ENCODE assay signal across 8 mouse cellular contexts in genomic region chr11:57548618-57549550, GRCm38 (mm10). TPM values are rescaled to one million over a fixed set of nuclear protein-coding genes. Genes with fewer than 3 reads are reported as not detected.
DNase-seq lines count a peak whose midpoint lies in the region; ATAC-seq lines count a peak whose summit lies in the region.

No protein-coding gene starts in this region.

- peak overlapping the region; percentile 28; the same call in 1 of the 2 replicates for H3K4me2 ChIP-seq in hindbrain, embryonic 14.5 days (replicated peaks)

- H3K27me3 ChIP-seq in hindbrain, embryonic 14.5 days (ENCODE audit: control insufficient read depth, insufficient read depth, low read length): no peaks in the 10 kb centered on the region

- H3K9me3 ChIP-seq in hindbrain, embryonic 14.5 days (ENCODE audit: control insufficient read depth, low read length): no peaks in the 10 kb centered on the region

- WGBS in hindbrain, embryonic 14.5 days: 18% methylated on average over 18 of the region's 18 CpGs

- no peaks in the 10 kb centered on the region for H3K36me3 ChIP-seq in hindbrain, embryonic 14.5 days (replicated peaks; ENCODE audit: control insufficient read depth, insufficient read depth)

- peak overlapping the region; percentile 20; the same call in 1 of the 2 replicates for H3K27ac ChIP-seq in hindbrain, embryonic 14.5 days

- no peak overlapping the region for H3K4me3 ChIP-seq in hindbrain, embryonic 14.5 days (replicated peaks; ENCODE audit: low read length)

- DNase-seq in Muller cell, postnatal 12 days (ENCODE audit: inconsistent ontology term): peak; percentile 82
- DNase-seq in cerebellum, postnatal 14 days: peak; percentile 87 to 91
- DNase-seq in frontal cortex, postnatal 25 days (ENCODE audit: low spot score in 2 of 2): peak; percentile 80 to 90
- peak; percentile 98 for DNase-seq in hindbrain, embryonic 14.5 days (ENCODE audit: low spot score)
- peak; percentile 84 to 97 for DNase-seq in layer of hippocampus, postnatal 25 days (ENCODE audit: extremely low spot score in 1 of 2, low spot score in 1 of 2)
- peak; percentile 70 for DNase-seq in lung, postnatal 25 days (ENCODE audit: low spot score)
- peak; percentile 95 for DNase-seq in retina, postnatal 1 day
- DNase-seq in thymus, postnatal 4 days: peak; percentile 89

- peak; percentile 76 for ATAC-seq in hindbrain, embryonic 14.5 days (ENCODE audit: low FRiP score)

- peaks cover 17% of the 10 kb centered on the region; the same call in 1 of the 2 replicates for H3K4me1 ChIP-seq in hindbrain, embryonic 14.5 days (replicated peaks; ENCODE audit: control insufficient read depth, insufficient read depth, low read length)

- H3K9ac ChIP-seq in hindbrain, embryonic 14.5 days: no peak overlapping the region

RNA-seq across cellular contexts. Expression of gene Mfap3, which starts 30.4 kb away (rescaled TPM):
- polyA plus RNA-seq in hindbrain, embryonic 14.5 days (2014; fragmentation: Nextera tagmentation; extraction: Ambion mirVana): 63.5 and 66.9 TPM in 2 replicates
- total RNA-seq in layer of hippocampus, postnatal 25 days (2021): 10 to 100 TPM; 29.5 to 36.4 TPM

RNA-seq across cellular contexts. Expression of gene Fam114a2, which starts 30.5 kb away (rescaled TPM):
- 46.5 and 51.8 TPM in 2 replicates for polyA plus RNA-seq in hindbrain, embryonic 14.5 days (2014; fragmentation: Nextera tagmentation; extraction: Ambion mirVana)
- total RNA-seq in layer of hippocampus, postnatal 25 days (2021): 10 to 100 TPM; 33.2 to 35.8 TPM
